Mouse (Mus musculus) layer of hippocampus, adult 18-20 months (tissue): ENCODE measurements at regions not wholly inside any gene's neighbourhood (a gene's known extent, or its start where the extent isn't known, plus 50 kb on each side); places are given as distances from the start of the nearest gene placed in this dataset.
A peak's percentile ranks its signal among the peaks of the same experiment; 100 is the strongest.
"Not testable (repeated sequence)": the region's sequence is repeated elsewhere in the genome, so short reads cannot be mapped to it uniquely, and the experiment has no call there.

Experiments
- DNase-seq, 2 experiments: peaks; one replicate each; pipeline ENCODE4 v3.0.0; 2022; ENCODE audit warnings: low spot score in 2 of 2

DNA sequence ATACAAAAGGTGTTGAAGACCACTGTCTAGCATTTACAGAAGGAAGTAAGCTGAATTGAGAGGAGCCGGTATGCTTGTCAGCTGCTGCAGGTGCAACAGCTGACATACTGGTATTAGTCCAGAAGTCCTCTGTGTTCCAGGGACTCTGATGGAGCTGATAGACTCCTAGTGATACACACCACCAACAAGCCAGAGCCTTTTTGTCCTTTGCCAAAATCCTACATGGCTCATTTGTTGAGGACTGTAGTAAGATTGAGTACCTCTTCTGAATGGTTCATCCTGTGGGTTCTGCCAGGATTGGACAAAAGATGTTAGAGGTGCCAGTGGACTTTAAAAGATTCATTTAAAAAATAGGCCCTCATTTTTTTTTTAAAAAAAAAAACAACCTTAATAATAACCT lies 129.4 kb upstream of the Tmem185a start:
- no peak for DNase-seq

DNA sequence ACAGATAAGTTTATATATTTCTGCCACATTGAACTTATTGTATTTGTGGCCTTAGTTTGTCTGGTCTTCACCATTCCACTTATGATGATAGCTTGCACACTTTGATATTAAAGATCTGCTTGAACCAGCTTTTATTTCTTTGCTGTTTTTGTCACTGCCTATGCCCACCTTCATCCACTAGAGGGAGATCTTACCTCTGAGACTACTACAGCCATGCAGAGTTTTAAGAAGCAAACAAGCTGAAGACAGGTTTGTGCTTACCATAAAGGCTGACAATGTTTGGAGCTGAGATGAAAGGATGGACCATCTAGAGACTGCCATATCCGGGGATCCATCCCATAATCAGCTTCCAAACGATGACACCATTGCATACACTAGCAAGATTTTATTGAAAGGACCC lies 105.4 kb upstream of the Tmem185a start:
- peak; percentile 39 to 75 for DNase-seq

DNA sequence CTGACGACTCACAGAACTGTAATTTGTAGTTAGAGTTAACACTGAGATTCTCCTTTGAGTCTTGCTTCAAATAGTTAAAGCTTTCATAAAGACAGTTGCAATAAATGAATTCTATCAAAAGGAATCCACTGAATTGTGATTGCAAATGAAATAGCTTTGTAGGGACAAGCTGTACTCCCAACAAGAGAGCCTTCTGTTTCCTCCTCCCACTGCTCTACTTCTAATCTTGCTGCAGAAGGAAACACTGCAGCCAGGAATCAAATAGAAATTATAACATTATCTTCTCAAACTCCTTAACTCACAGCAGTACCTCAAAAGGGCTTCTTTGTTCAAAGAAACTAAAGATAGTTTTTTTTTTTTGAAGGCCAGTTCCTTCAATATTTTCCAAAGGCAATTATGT lies 103.2 kb upstream of the Tmem185a start:
- peak in 1 of 2 experiments; percentile 40 for DNase-seq

DNA sequence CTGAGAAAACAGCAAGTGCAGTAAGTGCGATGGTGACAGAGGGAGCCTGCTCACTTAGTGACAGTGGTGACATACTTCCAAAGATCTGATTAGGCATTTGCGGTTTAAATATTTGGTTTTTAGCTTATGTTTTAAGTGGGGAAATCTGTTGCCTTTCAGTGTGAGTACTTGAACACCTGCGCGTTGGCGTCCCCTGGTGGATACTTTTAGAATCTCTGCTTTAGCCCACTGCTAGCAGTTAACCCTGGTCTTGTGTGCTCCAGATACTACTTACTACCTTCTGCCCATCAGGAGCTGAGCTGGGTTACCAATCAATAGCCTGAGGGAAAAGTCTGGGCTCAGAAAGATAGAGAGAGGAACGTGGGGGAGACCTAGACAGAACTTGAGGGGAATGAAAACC lies 97.3 kb upstream of the Tmem185a start:
- DNase-seq: not testable (repeated sequence)

DNA sequence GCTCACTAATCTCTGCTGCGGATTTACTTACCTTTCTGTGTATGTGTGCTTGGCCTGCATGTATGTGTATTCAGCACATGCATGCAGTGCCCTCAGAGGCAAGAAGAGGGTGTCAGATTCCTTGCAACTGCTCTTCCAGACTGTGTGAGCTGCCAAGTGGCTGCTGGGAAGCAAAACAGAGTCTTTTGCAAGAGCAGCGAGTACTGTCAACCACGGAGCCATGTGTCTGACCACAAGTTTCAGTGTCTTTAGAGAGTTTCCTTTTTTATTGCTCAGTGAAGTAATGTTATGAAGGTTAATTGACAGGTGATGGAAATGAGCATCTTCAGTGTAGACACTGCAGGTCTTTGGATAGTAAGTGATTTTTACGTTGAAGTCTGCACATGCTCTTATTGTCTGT lies 93.6 kb upstream of the Tmem185a start:
- not testable (repeated sequence) for DNase-seq

DNA sequence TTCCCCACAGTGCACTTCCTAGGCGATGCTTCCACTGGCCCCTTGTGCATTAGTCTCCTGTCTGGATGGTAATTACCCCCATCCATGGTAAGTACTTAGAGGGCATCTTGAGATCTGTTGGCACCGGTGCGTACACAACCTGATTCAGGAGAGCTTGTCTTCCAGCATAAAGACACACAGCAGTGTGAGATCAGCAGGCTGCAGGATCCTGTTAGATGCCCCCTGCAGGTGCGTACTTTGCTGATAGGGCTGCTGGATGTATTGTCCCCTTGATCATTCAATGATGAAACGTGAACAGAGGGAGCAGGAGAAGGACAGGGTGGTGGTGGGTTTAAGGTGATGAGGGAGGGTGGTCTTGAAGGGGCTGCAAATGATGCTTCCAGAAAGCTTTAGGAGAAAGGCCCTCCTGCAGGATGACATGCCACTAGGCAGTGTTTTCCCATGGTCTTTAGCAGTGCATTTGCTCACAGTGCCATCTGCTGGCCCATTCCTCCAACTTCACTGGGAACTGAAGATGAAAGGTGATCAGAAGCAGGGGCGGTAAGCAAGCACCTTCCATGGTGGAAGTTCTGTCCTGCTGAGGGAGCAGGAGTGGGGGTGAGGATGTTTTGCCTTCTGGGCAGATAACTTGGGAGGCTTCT lies 92.5 kb upstream of the Tmem185a start:
- not testable (repeated sequence) for DNase-seq
